Mouse (Mus musculus) MEL (cell line): ENCODE results near the gene Cox17. TPM values are rescaled to one million over a fixed set of nuclear protein-coding genes. Genes with fewer than 3 reads are reported as not detected.

Experiments used
- DNase-seq: peaks from one replicate; pipeline ENCODE4 v3.0.0; 2011; ENCODE audit warnings: low read depth, low spot score
- H3K27ac ChIP-seq: 2 replicates; pipeline ENCODE4 v1.5.1; 2012; ENCODE audit warnings: low read depth, mild to moderate bottlenecking, control low read depth, low read length, moderate library complexity; ENCODE audit not compliant: control insufficient read depth
- H3K27me3 ChIP-seq, 2 experiments: fragments of 150-350 bp in 1 of 2; sonication (generic) in 1 of 2; 2 replicates each; pipeline ENCODE4 v1.6.1; 2012; ENCODE audit warnings: low read length in 2 of 2, mild to moderate bottlenecking in 2 of 2, improper control_type of control experiment in 1 of 2, moderate library complexity in 1 of 2; ENCODE audit not compliant: insufficient read depth in 2 of 2, control insufficient read depth in 1 of 2
- H3K36me3 ChIP-seq, 2 experiments: 2 replicates each; pipeline ENCODE4 v1.6.1; 2012 to 2014; ENCODE audit warnings: low read length in 2 of 2, improper control_type of control experiment in 1 of 2, inconsistent platforms in 1 of 2, mild to moderate bottlenecking in 1 of 2; ENCODE audit not compliant: insufficient read depth in 2 of 2, control insufficient read depth in 1 of 2
- H3K4me1 ChIP-seq, 2 experiments: fragments of 150-350 bp in 1 of 2; sonication (generic) in 1 of 2; 2 replicates each; pipeline ENCODE4 v1.6.1; 2012; ENCODE audit warnings: low read length in 2 of 2, improper control_type of control experiment in 1 of 2, mild to moderate bottlenecking in 1 of 2; ENCODE audit not compliant: insufficient read depth in 2 of 2, control insufficient read depth in 1 of 2
- H3K4me3 ChIP-seq, 2 experiments: fragments of 150-350 bp in 1 of 2; sonication (generic) in 1 of 2; 2 replicates each; pipeline ENCODE4 v1.5.1; 2012; ENCODE audit warnings: low read depth in 2 of 2, low read length in 2 of 2, mild to moderate bottlenecking in 2 of 2, moderate library complexity in 2 of 2, control low read depth in 1 of 2, improper control_type of control experiment in 1 of 2; ENCODE audit not compliant: control insufficient read depth in 1 of 2, insufficient read depth in 1 of 2
- H3K79me2 ChIP-seq: 2 replicates; pipeline ENCODE4 v1.6.1; 2012; ENCODE audit warnings: mild to moderate bottlenecking, low read length, moderate library complexity; ENCODE audit not compliant: control insufficient read depth, poor library complexity, insufficient read depth
- H3K9ac ChIP-seq: 2 replicates; pipeline ENCODE4 v1.6.1; 2012; ENCODE audit warnings: low read depth, mild to moderate bottlenecking, control low read depth, low read length, moderate library complexity; ENCODE audit not compliant: control insufficient read depth, poor library complexity, severe bottlenecking
- H3K9me3 ChIP-seq: fragments of 150-350 bp; sonication (generic); replicated peaks from 2 replicates; pipeline ENCODE4 v1.6.1; 2012; ENCODE audit warnings: mild to moderate bottlenecking, low read length, improper control_type of control experiment, moderate library complexity; ENCODE audit not compliant: insufficient read depth
- BHLHE40 ChIP-seq: IDR thresholded peaks from 2 replicates; pipeline ENCODE4 v1.6.1; 2012; ENCODE audit warnings: low read depth, mild to moderate bottlenecking, inconsistent platforms, low read length, improper control_type of control experiment, borderline replicate concordance
- CHD1 ChIP-seq: IDR thresholded peaks from 2 replicates; pipeline ENCODE4 v1.6.1; 2012; ENCODE audit warnings: low read depth, mild to moderate bottlenecking, inconsistent platforms, low read length, improper control_type of control experiment
- CHD2 ChIP-seq: IDR thresholded peaks from 2 replicates; pipeline ENCODE4 v1.6.1; 2011; ENCODE audit warnings: low read length, improper control_type of control experiment
- CTCF ChIP-seq, 3 experiments: IDR thresholded peaks in 2 of 3; conservative IDR thresholded peaks in 1 of 3; 2 replicates each; pipeline ENCODE4 v1.5.1; 2011 to 2012; ENCODE audit warnings: low read length in 3 of 3, low read depth in 2 of 3, mild to moderate bottlenecking in 2 of 3, improper control_type of control experiment in 1 of 3, inconsistent platforms in 1 of 3, mixed read lengths in 1 of 3, moderate library complexity in 1 of 3; ENCODE audit not compliant: control insufficient read depth in 1 of 3, insufficient read depth in 1 of 3, poor library complexity in 1 of 3, severe bottlenecking in 1 of 3
- GABPA ChIP-seq: IDR thresholded peaks from 2 replicates; pipeline ENCODE4 v1.6.1; 2012; ENCODE audit warnings: low read depth, mild to moderate bottlenecking, inconsistent platforms, low read length, improper control_type of control experiment, moderate library complexity
- KAT2A ChIP-seq: conservative IDR thresholded peaks from 2 replicates; pipeline ENCODE4 v1.6.1; 2012; ENCODE audit warnings: low read depth, low read length, improper control_type of control experiment, inconsistent platforms
- MAFK ChIP-seq: IDR thresholded peaks from 2 replicates; pipeline ENCODE4 v1.6.1; 2011; ENCODE audit warnings: low read depth, mild to moderate bottlenecking, low read length, improper control_type of control experiment, borderline replicate concordance
- MYC ChIP-seq: IDR thresholded peaks from 2 replicates; pipeline ENCODE4 v1.6.1; 2011; ENCODE audit warnings: low read depth, mild to moderate bottlenecking, low read length, improper control_type of control experiment, moderate library complexity
- NRF1 ChIP-seq: IDR thresholded peaks from 2 replicates; pipeline ENCODE4 v1.6.1; 2014; ENCODE audit warnings: low read depth, mild to moderate bottlenecking, inconsistent platforms, low read length, improper control_type of control experiment, moderate library complexity; ENCODE audit not compliant: poor library complexity, insufficient read depth, severe bottlenecking
- POLR2AphosphoS5 ChIP-seq: IDR thresholded peaks from 2 replicates; pipeline ENCODE4 v1.6.1; 2012; ENCODE audit warnings: low read depth, borderline replicate concordance, mild to moderate bottlenecking, inconsistent platforms, low read length, moderate library complexity, mixed read lengths
- RAD21 ChIP-seq: IDR thresholded peaks from 2 replicates; pipeline ENCODE4 v1.6.1; 2011; ENCODE audit warnings: mild to moderate bottlenecking, low read depth, low read length, improper control_type of control experiment
- SIN3A ChIP-seq: IDR thresholded peaks from 2 replicates; pipeline ENCODE4 v1.6.1; 2012; ENCODE audit warnings: low read length, improper control_type of control experiment, inconsistent platforms
- SMC3 ChIP-seq: IDR thresholded peaks from 2 replicates; pipeline ENCODE4 v1.6.1; 2011; ENCODE audit warnings: low read depth, low read length, improper control_type of control experiment
- TBP ChIP-seq: IDR thresholded peaks from 2 replicates; pipeline ENCODE4 v1.8.0; 2011; ENCODE audit warnings: low read depth, low read length, improper control_type of control experiment
- TCF12 ChIP-seq: IDR thresholded peaks from 2 replicates; pipeline ENCODE4 v1.6.1; 2014; ENCODE audit warnings: low read depth, mild to moderate bottlenecking, inconsistent platforms, low read length, improper control_type of control experiment, moderate library complexity
- USF1 ChIP-seq: IDR thresholded peaks from 2 replicates; pipeline ENCODE4 v1.6.1; 2014; ENCODE audit warnings: low read depth, mild to moderate bottlenecking, inconsistent platforms, low read length, improper control_type of control experiment, moderate library complexity
- ZMIZ1 ChIP-seq: IDR thresholded peaks from 2 replicates; pipeline ENCODE4 v1.6.1; 2012; ENCODE audit warnings: low read depth, mild to moderate bottlenecking, inconsistent platforms, low read length, improper control_type of control experiment, moderate library complexity
- ZNF384 ChIP-seq: IDR thresholded peaks from 2 replicates; pipeline ENCODE4 v1.6.1; 2012; ENCODE audit warnings: low read depth, mild to moderate bottlenecking, inconsistent platforms, low read length, improper control_type of control experiment
- polyA plus RNA-seq, 2 experiments: library from polyadenylated mRNA; stranded (reverse) in 1 of 2; unstranded in 1 of 2; fragments of >175 nt in 1 of 2; fragments of >200 nt in 1 of 2; gene quantifications; 2 replicates each; pipeline versions ENCODE4 v1.2.1 to v1.2.4; 2012; ENCODE audit warnings: low replicate concordance in 2 of 2, low read depth in 1 of 2; ENCODE audit not compliant: insufficient read length in 2 of 2, insufficient read depth in 1 of 2, missing spikeins in 1 of 2
- total RNA-seq: library from RNA; depleted of rRNA; stranded (reverse); fragments of 300-350 nt; gene quantifications from 2 replicates; pipeline ENCODE4 v1.2.3, GENCODE M21; 2012

Gene Cox17
- total and polyA plus RNA-seq, 3 experiments = 269 to 295 TPM; not detected in 1

- H3K9me3 ChIP-seq = no peaks in the 10 kb centered on the region
- peaks cover 0 to 6% of the 10 kb centered on the region in 2 experiments; a peak in 1 of 4 replicates for H3K4me1 ChIP-seq
- H3K27me3 ChIP-seq = peaks cover 0 to under 1% of the 10 kb centered on the region in 2 experiments; a peak in 3 of 4 replicates
- peaks cover 0 to 4% of the 10 kb centered on the region in 2 experiments; a peak in 2 of 4 replicates for H3K36me3 ChIP-seq
- DNase-seq = no peak
- no peak overlapping the region for H3K27ac ChIP-seq
- H3K9ac ChIP-seq = no peak overlapping the region
- H3K79me2 ChIP-seq = no peaks in the 10 kb centered on the region
- TF ChIP-seq SMC3 = 0 out of 2 replicates have a peak, but pooled peaks have one; percentile 4
- TF ChIP-seq CTCF (IDR thresholded peaks at IDR 0.05 in 2 of 3, conservative IDR thresholded peaks at IDR 0.05 in 1 of 3; ENCODE audit: control insufficient read depth in 1 of 3, insufficient read depth in 1 of 3, low read depth in 2 of 3, low read length in 3 of 3, poor library complexity in 1 of 3, severe bottlenecking in 1 of 3) = peak in 2 of 3 experiments; percentile 29 to 49; a peak in 5 of 6 replicates
- no peak for TF ChIP-seq SIN3A
- TF ChIP-seq, all 39 proteins: peak for 2
- no peak overlapping the region for H3K4me3 ChIP-seq
Observed at GRCm38 (mm10) chr16:38329340-38329739, 17.5 kb upstream of the Cox17 start.

GRCm38 (mm10) chr16:38334431-38334830, 12.4 kb upstream of the Cox17 start:
- Histone ChIP-seq H3K4me3 (no peak overlapping the region), H3K79me2 (no peaks in the 10 kb centered on the region), H3K27ac (no peak overlapping the region), H3K4me1 (peaks cover 0 to 6% of the 10 kb centered on the region in 2 experiments; a peak in 1 of 4 replicates), H3K36me3 (peaks cover 0 to 4% of the 10 kb centered on the region in 2 experiments; a peak in 2 of 4 replicates), H3K9me3 (no peaks in the 10 kb centered on the region), H3K9ac (no peak overlapping the region), H3K27me3 (peaks cover 0 to 2% of the 10 kb centered on the region in 2 experiments; a peak in 2 of 4 replicates)
- no peak for DNase-seq
- TF ChIP-seq CHD1 = no peak
- no peak for TF ChIP-seq MAFK
- TF ChIP-seq POLR2AphosphoS5 = no peak
- TF ChIP-seq GABPA = no peak
- no peak for TF ChIP-seq TBP
- TF ChIP-seq MYC = no peak
- no peak for TF ChIP-seq CTCF (IDR thresholded peaks at IDR 0.05 in 2 of 3, conservative IDR thresholded peaks at IDR 0.05 in 1 of 3; ENCODE audit: control insufficient read depth in 1 of 3, insufficient read depth in 1 of 3, low read depth in 2 of 3, low read length in 3 of 3, poor library complexity in 1 of 3, severe bottlenecking in 1 of 3)
- TF ChIP-seq SMC3 = no peak
- no peak for TF ChIP-seq RAD21
- no peak for TF ChIP-seq CHD2
- TF ChIP-seq TCF12 = no peak
- TF ChIP-seq USF1 = no peak
- no peak for TF ChIP-seq ZMIZ1
- TF ChIP-seq NRF1 = no peak
- TF ChIP-seq KAT2A = no peak
- TF ChIP-seq ZNF384 = no peak
- TF ChIP-seq BHLHE40 = no peak
